Mouse (Mus musculus) neural tube, embryonic 15.5 days (tissue): ENCODE data around the gene Apom. TPM values are rescaled to one million over a fixed set of nuclear protein-coding genes. Genes with fewer than 3 reads are reported as not detected.

ENCODE experiments used
- ATAC-seq: fragments of 200-750 bp; cut with Nextera tagmentation; 2 replicates; pipeline ENCODE4 v1.8.0; 2017; ENCODE audit warnings: mild to moderate bottlenecking, moderate TSS enrichment, moderate library complexity; ENCODE audit not compliant: low FRiP score
- H3K27ac ChIP-seq: fragments of 300-500 bp; sonication (generic); replicated peaks from 2 replicates; pipeline ENCODE4 v1.5.1; 2015; ENCODE audit warnings: mild to moderate bottlenecking, inconsistent platforms
- H3K27me3 ChIP-seq: fragments of 300-500 bp; sonication (generic); replicated peaks from 2 replicates; pipeline ENCODE4 v1.6.1; 2015; ENCODE audit warnings: inconsistent platforms
- H3K36me3 ChIP-seq: fragments of 300-500 bp; sonication (generic); 2 replicates; pipeline ENCODE4 v1.6.1; 2015; ENCODE audit warnings: inconsistent platforms
- H3K4me1 ChIP-seq: fragments of 300-500 bp; sonication (generic); 2 replicates; pipeline ENCODE4 v1.6.1; 2015; ENCODE audit warnings: inconsistent platforms
- H3K4me2 ChIP-seq: fragments of 300-500 bp; sonication (generic); 2 replicates; pipeline ENCODE4 v1.6.1; 2015; ENCODE audit warnings: inconsistent platforms, mild to moderate bottlenecking, moderate library complexity
- H3K4me3 ChIP-seq: fragments of 300-500 bp; sonication (generic); replicated peaks from 2 replicates; pipeline ENCODE4 v1.5.1; 2015; ENCODE audit warnings: mild to moderate bottlenecking, inconsistent platforms
- H3K9ac ChIP-seq: fragments of 300-500 bp; sonication (generic); replicated peaks from 2 replicates; pipeline ENCODE4 v1.6.1; 2015; ENCODE audit warnings: mild to moderate bottlenecking, inconsistent platforms
- H3K9me3 ChIP-seq: fragments of 300-500 bp; sonication (generic); replicated peaks from 2 replicates; pipeline ENCODE4 v1.6.1; 2016; ENCODE audit warnings: inconsistent platforms
- WGBS: fragments of 180-500 bp; shearing (Covaris S2); methylation state at CpG from one replicate; pipeline ENCODE4 v1.1.7; 2015; ENCODE audit warnings: mixed read lengths; 5-methylcytosine and 5-hydroxymethylcytosine counted together
- polyA plus RNA-seq: library from polyadenylated mRNA; unstranded; fragments of >200 nt; fragmentation: Nextera tagmentation; extraction: Ambion mirVana; gene quantifications from 2 replicates; pipeline ENCODE4 v1.2.1, GENCODE M21; 2015

The Apom gene
- polyA plus RNA-seq, 1 experiment from 2014 or later: 0.20 TPM

DNA sequence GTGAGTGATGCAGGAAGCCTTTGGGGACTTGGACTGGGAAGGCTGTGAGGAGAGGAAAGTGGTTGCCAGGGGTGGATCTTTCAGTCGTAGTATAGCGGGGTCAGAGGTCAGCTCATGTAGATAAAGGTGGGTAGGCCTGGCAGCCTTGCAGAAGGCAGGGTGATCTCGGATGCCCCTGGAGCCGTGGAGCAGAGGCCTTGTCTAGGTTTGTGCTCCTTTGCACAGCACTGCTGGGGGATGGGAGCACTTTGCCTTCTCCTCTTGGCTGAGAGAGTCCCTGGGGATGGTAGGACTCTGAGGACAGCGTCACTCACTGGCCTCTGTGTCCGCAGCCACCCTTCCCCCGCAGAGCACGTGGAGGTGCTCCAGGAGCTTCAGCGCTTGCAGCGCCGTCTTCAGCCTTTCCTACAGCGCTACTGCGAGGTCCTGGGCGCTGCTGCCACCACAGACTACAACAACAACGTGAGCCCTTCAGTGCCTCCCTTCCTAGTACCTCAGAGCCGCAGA lies 8.7 kb upstream of the Apom start:
- Histone ChIP-seq H3K36me3 (peaks cover 72% of the 10 kb centered on the region), H3K4me1 (peaks cover 27% of the 10 kb centered on the region), H3K9ac (no peak overlapping the region), H3K27me3 (no peaks in the 10 kb centered on the region), H3K27ac (no peak overlapping the region), H3K9me3 (no peaks in the 10 kb centered on the region), H3K4me3 (no peak overlapping the region), H3K4me2 (no peak overlapping the region)
- 81% methylated on average over 16 of the region's 16 CpGs for WGBS
- no peak for ATAC-seq

- 94% methylated on average over 3 of the region's 3 CpGs for WGBS
- ATAC-seq: no peak
- H3K9me3 ChIP-seq: no peaks in the 10 kb centered on the region
- H3K4me1 ChIP-seq: peaks cover 29% of the 10 kb centered on the region
- peaks cover 59% of the 10 kb centered on the region for H3K36me3 ChIP-seq
- no peak overlapping the region for H3K4me2 ChIP-seq
- no peak overlapping the region for H3K4me3 ChIP-seq
- H3K9ac ChIP-seq: no peak overlapping the region
- no peaks in the 10 kb centered on the region for H3K27me3 ChIP-seq
- no peak overlapping the region for H3K27ac ChIP-seq
Observed at GRCm38 (mm10) chr17:35139269-35139668, 7.4 kb upstream of the Apom start.

DNA sequence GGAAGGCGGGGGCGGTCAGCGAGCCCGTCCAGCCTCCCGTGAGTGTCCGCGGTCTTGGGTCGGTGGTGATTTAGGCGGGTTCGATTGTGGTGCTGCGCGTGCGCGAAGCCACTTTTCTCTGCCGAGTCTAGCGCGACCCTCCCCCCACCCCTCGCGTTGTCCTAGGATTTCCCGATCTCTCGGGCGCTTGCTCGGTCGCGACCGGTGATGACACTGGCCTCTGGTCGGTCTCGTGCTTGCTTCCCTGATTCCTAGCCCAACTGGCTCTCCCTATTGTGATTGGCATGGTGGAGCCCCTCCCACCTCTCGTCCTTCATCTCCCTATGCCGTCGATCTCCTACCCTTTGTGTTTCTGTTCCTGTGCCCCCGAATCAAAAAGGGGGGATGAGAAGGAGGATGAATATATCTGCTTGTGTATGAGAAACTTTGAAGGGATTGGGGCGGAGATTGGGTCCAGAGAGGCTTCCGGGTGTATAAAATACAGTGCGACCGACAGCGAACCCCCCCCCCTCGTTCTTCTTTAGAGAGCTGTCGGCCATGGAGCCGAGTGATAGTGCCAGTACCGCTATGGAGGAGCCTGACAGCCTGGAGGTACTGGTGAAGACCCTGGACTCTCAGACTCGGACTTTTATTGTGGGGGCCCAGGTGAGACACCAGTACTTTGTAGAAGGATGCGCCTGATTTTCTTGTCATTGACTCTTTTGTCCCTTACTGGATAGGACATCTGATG lies 3.9 kb upstream of the Apom start:
- Histone ChIP-seq H3K4me3 (peak overlapping the region; percentile 73), H3K27me3 (no peaks in the 10 kb centered on the region), H3K9me3 (no peaks in the 10 kb centered on the region), H3K36me3 (peaks cover 26% of the 10 kb centered on the region), H3K27ac (peak overlapping the region; percentile 98), H3K9ac (peak overlapping the region; percentile 78), H3K4me1 (peaks cover 35% of the 10 kb centered on the region), H3K4me2 (peak overlapping the region; percentile 89)
- peak; percentile 74 for ATAC-seq
- 1% methylated on average over 43 of the region's 43 CpGs for WGBS

DNA sequence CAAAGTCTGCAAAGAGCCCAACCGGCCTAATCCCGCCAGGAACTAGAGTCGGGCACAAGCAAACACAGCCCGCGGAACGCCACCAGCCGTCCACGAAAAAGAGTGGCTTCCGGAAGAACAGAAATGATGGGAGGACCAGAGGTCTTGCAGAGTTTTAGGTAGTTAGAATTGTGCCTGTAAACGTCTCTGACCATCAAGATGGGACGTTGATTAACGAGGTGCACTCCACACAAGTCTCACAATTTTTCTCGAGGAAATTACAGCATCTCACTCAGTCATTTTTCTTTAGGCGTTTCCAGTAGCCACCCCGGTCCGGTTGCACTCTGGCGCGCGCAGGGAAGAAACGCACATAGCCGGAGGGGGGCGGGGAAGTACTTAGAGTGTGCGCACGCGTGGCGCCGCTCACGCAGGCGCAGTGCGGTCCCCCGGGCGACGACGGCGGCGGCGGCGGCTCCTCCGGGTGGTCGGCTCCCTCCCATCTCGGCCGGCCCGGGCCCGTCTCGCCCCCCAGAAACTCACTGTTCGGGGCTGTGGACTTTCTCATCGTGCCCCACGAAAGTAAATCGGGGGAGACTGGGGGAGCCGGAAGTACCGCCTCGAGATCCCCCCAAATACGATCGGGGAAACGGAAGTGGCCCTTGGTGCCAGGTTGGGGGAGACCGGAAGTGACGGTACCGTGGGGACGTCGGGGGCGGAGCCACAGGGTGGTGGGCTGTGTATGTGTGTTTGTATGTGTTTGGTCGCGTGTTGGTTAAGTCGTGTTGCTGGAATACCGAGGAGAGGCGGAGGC lies 3.1 kb upstream of the Apom start, which contains the start of gene Bag6:
TSS of gene Bag6 (plus strand) at position 378 of the 790 bp plus-strand sequence.
- H3K4me1 ChIP-seq: peaks cover 35% of the 10 kb centered on the region
- no peaks in the 10 kb centered on the region for H3K9me3 ChIP-seq
- no peaks in the 10 kb centered on the region for H3K27me3 ChIP-seq
- peak within 1 kb of the TSS; percentile 78 for H3K9ac ChIP-seq
- peak within 1 kb of the TSS; percentile 98 for H3K27ac ChIP-seq
- peaks cover 21% of the 10 kb centered on the region for H3K36me3 ChIP-seq
- under 1% methylated on average over 66 of the region's 66 CpGs for WGBS
- peak within 1 kb of the TSS; percentile 73 for H3K4me3 ChIP-seq
- H3K4me2 ChIP-seq: peak within 1 kb of the TSS; percentile 89
- ATAC-seq: peak; percentile 95

- Histone ChIP-seq H3K27me3 (no peaks in the 10 kb centered on the region), H3K9ac (no peak overlapping the region), H3K4me3 (no peak overlapping the region), H3K9me3 (no peaks in the 10 kb centered on the region), H3K36me3 (peaks cover 6% of the 10 kb centered on the region), H3K4me1 (peaks cover 39% of the 10 kb centered on the region), H3K4me2 (no peak overlapping the region), H3K27ac (no peak overlapping the region)
- WGBS: 95% methylated on average over 7 of the region's 7 CpGs
- ATAC-seq: no peak
Observed at GRCm38 (mm10) chr17:35133517-35133916, 1.7 kb upstream of the Apom start.

- Histone ChIP-seq H3K36me3 (peaks cover 2% of the 10 kb centered on the region; the same call in 1 of the 2 replicates), H3K9ac (no peak overlapping the region), H3K27ac (no peak overlapping the region), H3K27me3 (no peaks in the 10 kb centered on the region), H3K4me2 (no peak overlapping the region), H3K9me3 (no peaks in the 10 kb centered on the region), H3K4me3 (no peak overlapping the region), H3K4me1 (peaks cover 36% of the 10 kb centered on the region)
- 85% methylated on average over 3 of the region's 3 CpGs for WGBS
- no peak for ATAC-seq
Observed at GRCm38 (mm10) chr17:35132174-35132560, 317 bp upstream of the Apom start.

- H3K27me3 ChIP-seq: no peaks in the 10 kb centered on the region
- H3K9ac ChIP-seq: no peak overlapping the region
- peaks cover 2% of the 10 kb centered on the region; the same call in 1 of the 2 replicates for H3K36me3 ChIP-seq
- 90% methylated on average over 8 of the region's 8 CpGs for WGBS
- no peak overlapping the region for H3K4me3 ChIP-seq
- no peak for ATAC-seq
- H3K9me3 ChIP-seq: no peaks in the 10 kb centered on the region
- H3K27ac ChIP-seq: no peak overlapping the region
- peaks cover 36% of the 10 kb centered on the region for H3K4me1 ChIP-seq
- no peak overlapping the region for H3K4me2 ChIP-seq
Observed at GRCm38 (mm10) chr17:35131038-35131437, 812 bp downstream of the Apom start.

GRCm38 (mm10) chr17:35128996-35129395 lies 2.9 kb downstream of the Apom start:
- 76% methylated on average over 11 of the region's 11 CpGs for WGBS
- no peak overlapping the region for H3K27ac ChIP-seq

GRCm38 (mm10) chr17:35127017-35127416 lies 4.8 kb downstream of the Apom start:
- H3K4me3 ChIP-seq: peak overlapping the region; percentile 68
- H3K27me3 ChIP-seq: no peaks in the 10 kb centered on the region
- H3K9me3 ChIP-seq: no peaks in the 10 kb centered on the region
- no peak overlapping the region for H3K27ac ChIP-seq
- H3K4me1 ChIP-seq: peaks cover 53% of the 10 kb centered on the region
- no peak for ATAC-seq
- peak overlapping the region; percentile 78 for H3K4me2 ChIP-seq
- peaks cover 14% of the 10 kb centered on the region for H3K36me3 ChIP-seq
- 76% methylated on average over 13 of the region's 13 CpGs for WGBS
- no peak overlapping the region; the same call in none of the 2 replicates for H3K9ac ChIP-seq

More at GRCm38 (mm10) chr17:35128996-35129395, 2.9 kb downstream of the Apom start:
- Histone ChIP-seq H3K4me3 (no peak overlapping the region), H3K4me2 (no peak overlapping the region), H3K4me1 (peaks cover 44% of the 10 kb centered on the region), H3K9ac (no peak overlapping the region), H3K36me3 (peaks cover 8% of the 10 kb centered on the region), H3K27me3 (no peaks in the 10 kb centered on the region), H3K9me3 (no peaks in the 10 kb centered on the region)
- no peak for ATAC-seq

DNA sequence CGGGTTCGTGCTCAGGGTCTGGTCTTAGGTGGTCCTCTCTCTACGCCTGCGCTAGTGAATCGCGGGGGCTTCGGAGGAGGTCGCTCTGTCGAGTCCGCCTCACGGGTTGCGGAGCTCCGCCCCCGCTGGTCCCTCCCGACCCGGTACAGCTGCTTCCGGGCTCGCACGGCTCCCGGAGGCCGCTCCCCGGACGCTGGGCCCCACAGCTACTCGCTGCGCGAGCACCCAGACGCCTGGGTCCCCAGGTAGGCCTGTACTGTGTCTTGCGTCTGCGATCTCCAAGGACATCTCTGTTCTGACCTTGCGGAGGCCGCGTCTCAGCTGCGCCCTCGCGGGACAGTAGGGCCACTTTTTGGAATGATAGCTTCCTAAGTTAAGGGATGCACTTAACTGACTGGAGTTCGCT lies 5.6 kb downstream of the Apom start, which contains the start of gene D17H6S53E:
TSS of gene D17H6S53E (plus strand) at position 168 of the 406 bp plus-strand sequence.
- H3K9me3 ChIP-seq: no peaks in the 10 kb centered on the region
- H3K4me1 ChIP-seq: peaks cover 53% of the 10 kb centered on the region
- peak within 1 kb of the TSS; percentile 68 for H3K4me3 ChIP-seq
- H3K27me3 ChIP-seq: no peaks in the 10 kb centered on the region
- peak within 1 kb of the TSS; percentile 84 for H3K27ac ChIP-seq
- peak within 1 kb of the TSS; percentile 85 for H3K9ac ChIP-seq
- peaks cover 14% of the 10 kb centered on the region for H3K36me3 ChIP-seq
- under 1% methylated on average over 36 of the region's 36 CpGs for WGBS
- H3K4me2 ChIP-seq: peak within 1 kb of the TSS; percentile 78
- ATAC-seq: peak; percentile 37; the same call in 1 of the 2 replicates

- Histone ChIP-seq H3K9ac (peak overlapping the region; percentile 85), H3K4me2 (peak overlapping the region; percentile 78), H3K9me3 (no peaks in the 10 kb centered on the region), H3K4me3 (peak overlapping the region; percentile 68), H3K4me1 (peaks cover 54% of the 10 kb centered on the region), H3K27ac (peak overlapping the region; percentile 84), H3K27me3 (no peaks in the 10 kb centered on the region), H3K36me3 (peaks cover 14% of the 10 kb centered on the region)
- WGBS: 36% methylated on average over 6 of the region's 6 CpGs
- ATAC-seq: no peak
Observed at GRCm38 (mm10) chr17:35125578-35125977, 6.3 kb downstream of the Apom start.
